ENCODE assay signal across 9 mouse cellular contexts in the genomic region with DNA sequence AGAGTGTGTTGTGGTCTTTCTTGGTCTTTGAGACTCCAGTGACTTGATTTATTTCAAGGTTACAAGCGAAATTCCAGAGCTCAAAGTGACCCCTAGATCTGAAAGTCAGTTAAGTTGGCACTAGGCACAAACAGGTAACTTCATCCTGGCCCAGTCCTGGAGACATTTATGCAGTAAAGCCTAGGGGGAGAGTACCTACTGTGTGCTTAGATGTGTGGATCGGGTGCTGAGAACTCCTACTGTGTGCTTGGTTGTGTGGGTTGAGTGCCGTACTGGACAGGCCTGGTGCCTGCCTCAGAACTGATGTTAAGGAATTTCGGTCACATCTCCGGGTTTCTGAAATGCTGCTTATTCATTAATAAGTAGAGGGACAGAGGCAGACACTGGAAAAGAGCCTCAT. TPM values are rescaled to one million over a fixed set of nuclear protein-coding genes. Genes with fewer than 3 reads are reported as not detected.
DNase-seq lines count a peak whose midpoint lies in the region; ATAC-seq and TF ChIP-seq lines count a peak whose summit lies in the region.
"Had no signal": no experiment of that assay in that cellular context is flagged by ENCODE, and none has a peak within 500 bp of the region (broad histone marks: within the 10 kb centered on the region; RNA-seq: fewer than 3 reads in every experiment).

No protein-coding gene starts in this region.

- H3K27me3 ChIP-seq in embryonic facial prominence, embryonic 12.5 days: no peaks in the 10 kb centered on the region
- no peaks in the 10 kb centered on the region for H3K27me3 ChIP-seq in hindbrain, postnatal 0 days (ENCODE audit: insufficient read depth, low read length)
- no peaks in the 10 kb centered on the region for H3K27me3 ChIP-seq in midbrain, postnatal 0 days (ENCODE audit: insufficient read depth, low read length)

- peaks cover 12% of the 10 kb centered on the region for H3K4me1 ChIP-seq in embryonic facial prominence, embryonic 12.5 days
- H3K4me1 ChIP-seq in hindbrain, postnatal 0 days (ENCODE audit: insufficient read depth, low read length): peaks cover 10% of the 10 kb centered on the region
- H3K4me1 ChIP-seq in midbrain, postnatal 0 days (ENCODE audit: insufficient read depth, low read length): peaks cover 6% of the 10 kb centered on the region

- TF ChIP-seq CTCF in left cerebral cortex, adult 2 months (IDR thresholded peaks at IDR 0.05): no peak
- no peak for TF ChIP-seq CTCF in hindbrain, postnatal 0 days (IDR thresholded peaks at IDR 0.05; ENCODE audit: low read depth)
- no peak for TF ChIP-seq CTCF in midbrain, postnatal 0 days (IDR thresholded peaks at IDR 0.05)

- intact Hi-C loops in left cerebral cortex, adult 2 months (cut with DNase I): loop anchor here (2.0 to 5.0 kb wide), 2 partner anchors 49 to 121 kb away; partner anchors contain the start of gene Atxn2
- intact Hi-C loops in left cerebral cortex, postnatal 36 days (cut with DNase I): loop anchor here (2.0 kb wide), 1 partner anchor 49 kb away; the partner anchor contains the start of gene Atxn2

- ATAC-seq in embryonic facial prominence, embryonic 12.5 days (ENCODE audit: insufficient number of reproducible peaks, insufficient read depth, low FRiP score, low TSS enrichment): no peak
- no peak for ATAC-seq in hindbrain, postnatal 0 days
- ATAC-seq in midbrain, postnatal 0 days (ENCODE audit: low FRiP score): no peak

- H3K4me3 ChIP-seq in left cerebral cortex, adult 2 months: peak overlapping the region; percentile 91
- peak overlapping the region; percentile 86 for H3K4me3 ChIP-seq in embryonic facial prominence, embryonic 12.5 days
- peak overlapping the region; percentile 73 for H3K4me3 ChIP-seq in hindbrain, postnatal 0 days (ENCODE audit: low read length)
- H3K4me3 ChIP-seq in midbrain, postnatal 0 days (ENCODE audit: low read depth, low read length): peak overlapping the region; percentile 99

- H3K36me3 ChIP-seq in embryonic facial prominence, embryonic 12.5 days: peaks cover 23% of the 10 kb centered on the region
- peaks cover 16% of the 10 kb centered on the region; the same call in 1 of the 2 replicates for H3K36me3 ChIP-seq in hindbrain, postnatal 0 days (ENCODE audit: insufficient read depth, low read length)
- H3K36me3 ChIP-seq in midbrain, postnatal 0 days (ENCODE audit: insufficient read depth, low read length): peaks cover 22% of the 10 kb centered on the region; the same call in 1 of the 2 replicates

- H3K27ac ChIP-seq in left cerebral cortex, adult 2 months: no peak overlapping the region
- no peak overlapping the region for H3K27ac ChIP-seq in embryonic facial prominence, embryonic 12.5 days
- no peak overlapping the region for H3K27ac ChIP-seq in hindbrain, postnatal 0 days
- H3K27ac ChIP-seq in midbrain, postnatal 0 days (ENCODE audit: low read depth, low read length): no peak overlapping the region

- H3K9me3 ChIP-seq in embryonic facial prominence, embryonic 12.5 days: no peaks in the 10 kb centered on the region
- H3K9me3 ChIP-seq in hindbrain, postnatal 0 days (ENCODE audit: low read length): no peaks in the 10 kb centered on the region
- H3K9me3 ChIP-seq in midbrain, postnatal 0 days (ENCODE audit: low read length): no peaks in the 10 kb centered on the region

- no peak for DNase-seq in left cerebral cortex, adult 2 months (ENCODE audit: extremely low spot score in 1 of 2, low spot score in 2 of 2)
- DNase-seq in left cerebral cortex, postnatal 36 days (ENCODE audit: low spot score in 2 of 2): no peak
- no peak for DNase-seq in hindbrain, postnatal 0 days (ENCODE audit: low spot score)
- DNase-seq in midbrain, postnatal 0 days (ENCODE audit: low spot score): no peak
- no peak for DNase-seq in thymus, postnatal 4 days
- no peak for DNase-seq in layer of hippocampus, adult 11-12 months (ENCODE audit: low spot score)
- DNase-seq in right cerebral cortex, adult 2 months (ENCODE audit: low spot score in 2 of 2): no peak
- DNase-seq: adrenal gland, adult 8-10 months had no signal

- WGBS in embryonic facial prominence, embryonic 12.5 days: 86% methylated on average over 5 of the region's 5 CpGs
- WGBS in hindbrain, postnatal 0 days: 81% methylated on average over 5 of the region's 5 CpGs
- 74% methylated on average over 5 of the region's 5 CpGs for WGBS in midbrain, postnatal 0 days

- H3K4me2 ChIP-seq in embryonic facial prominence, embryonic 12.5 days (replicated peaks): peak overlapping the region; percentile 67
- peak overlapping the region; percentile 83 for H3K4me2 ChIP-seq in hindbrain, postnatal 0 days (ENCODE audit: low read depth, low read length)
- H3K4me2 ChIP-seq in midbrain, postnatal 0 days (ENCODE audit: low read depth, low read length, poor library complexity, severe bottlenecking): peak overlapping the region; percentile 86

- H3K9ac ChIP-seq in embryonic facial prominence, embryonic 12.5 days: peak overlapping the region; percentile 77
- H3K9ac ChIP-seq in hindbrain, postnatal 0 days (replicated peaks; ENCODE audit: low read length): peak overlapping the region; percentile 77
- peak overlapping the region; percentile 95 for H3K9ac ChIP-seq in midbrain, postnatal 0 days (replicated peaks; ENCODE audit: low read length, poor library complexity, severe bottlenecking)

RNA-seq across cellular contexts. Expression of gene Brap, which starts 1.1 kb away (rescaled TPM):
- 10 to 100 TPM; 67.3 to 68.0 TPM for total RNA-seq in left cerebral cortex, adult 2 months (2021)
- total RNA-seq in left cerebral cortex, postnatal 36 days (2021): 10 to 100 TPM; 64.5 to 69.5 TPM
- 47.7 and 51.2 TPM in 2 replicates for polyA plus RNA-seq in embryonic facial prominence, embryonic 12.5 days (2016; fragmentation: Nextera tagmentation; extraction: Ambion mirVana)
- total RNA-seq in hindbrain, postnatal 0 days (2014; rRNA removed): 41.2 and 41.7 TPM in 2 replicates
- 43.5 and 44.0 TPM in 2 replicates for polyA plus RNA-seq in hindbrain, postnatal 0 days (2015; fragmentation: Nextera tagmentation; extraction: Ambion mirVana)
- total RNA-seq in midbrain, postnatal 0 days (2014; rRNA removed): 47.3 and 48.2 TPM in 2 replicates
- polyA plus RNA-seq in midbrain, postnatal 0 days (2015; fragmentation: Nextera tagmentation; extraction: Ambion mirVana): 43.5 and 43.6 TPM in 2 replicates

RNA-seq across cellular contexts. Expression of gene Acad10, which starts 1.2 kb away (rescaled TPM):
- 1 to 10 TPM; 5.0 to 5.3 TPM for total RNA-seq in left cerebral cortex, adult 2 months (2021)
- total RNA-seq in left cerebral cortex, postnatal 36 days (2021): 1 to 10 TPM; 4.0 to 5.3 TPM
- 1.6 and 2.2 TPM in 2 replicates for polyA plus RNA-seq in embryonic facial prominence, embryonic 12.5 days (2016; fragmentation: Nextera tagmentation; extraction: Ambion mirVana)
- 0.72 and 5.1 TPM in 2 replicates for total RNA-seq in hindbrain, postnatal 0 days (2014; rRNA removed)
- 1.2 and 1.4 TPM in 2 replicates for polyA plus RNA-seq in hindbrain, postnatal 0 days (2015; fragmentation: Nextera tagmentation; extraction: Ambion mirVana)
- total RNA-seq in midbrain, postnatal 0 days (2014; rRNA removed): 1.7 TPM in 2 replicates
- 1.3 and 1.4 TPM in 2 replicates for polyA plus RNA-seq in midbrain, postnatal 0 days (2015; fragmentation: Nextera tagmentation; extraction: Ambion mirVana)

RNA-seq across cellular contexts. Expression of gene Acad12, which starts 42.8 kb away (rescaled TPM):
- 1 to 10 TPM; 6.1 to 6.9 TPM for total RNA-seq in left cerebral cortex, adult 2 months (2021)
- total RNA-seq in left cerebral cortex, postnatal 36 days (2021): 1 to 10 TPM; 5.4 to 6.6 TPM
- 2.1 and 2.5 TPM in 2 replicates for polyA plus RNA-seq in embryonic facial prominence, embryonic 12.5 days (2016; fragmentation: Nextera tagmentation; extraction: Ambion mirVana)
- 1.7 and 3.7 TPM in 2 replicates for total RNA-seq in hindbrain, postnatal 0 days (2014; rRNA removed)
- 1.6 and 2.2 TPM in 2 replicates for polyA plus RNA-seq in hindbrain, postnatal 0 days (2015; fragmentation: Nextera tagmentation; extraction: Ambion mirVana)
- 2.0 and 2.1 TPM in 2 replicates for total RNA-seq in midbrain, postnatal 0 days (2014; rRNA removed)
- polyA plus RNA-seq in midbrain, postnatal 0 days (2015; fragmentation: Nextera tagmentation; extraction: Ambion mirVana): 1.8 and 2.1 TPM in 2 replicates

RNA-seq across cellular contexts. Expression of gene Atxn2, which starts 49.6 kb away (rescaled TPM):
- 100 to 1,000 TPM; 248 to 251 TPM for total RNA-seq in left cerebral cortex, adult 2 months (2021)
- total RNA-seq in left cerebral cortex, postnatal 36 days (2021): 100 to 1,000 TPM; 204 to 251 TPM
- 72.3 and 91.6 TPM in 2 replicates for polyA plus RNA-seq in embryonic facial prominence, embryonic 12.5 days (2016; fragmentation: Nextera tagmentation; extraction: Ambion mirVana)
- 86.8 and 118 TPM in 2 replicates for total RNA-seq in hindbrain, postnatal 0 days (2014; rRNA removed)
- 83.5 and 85.9 TPM in 2 replicates for polyA plus RNA-seq in hindbrain, postnatal 0 days (2015; fragmentation: Nextera tagmentation; extraction: Ambion mirVana)
- 102 and 103 TPM in 2 replicates for total RNA-seq in midbrain, postnatal 0 days (2014; rRNA removed)
- 82.9 and 103 TPM in 2 replicates for polyA plus RNA-seq in midbrain, postnatal 0 days (2015; fragmentation: Nextera tagmentation; extraction: Ambion mirVana)
